Mouse (Mus musculus): Measurements from ENCODE around the gene 2410002F23Rik.
"Not testable (repeated sequence)": the region's sequence is repeated elsewhere in the genome, so short reads cannot be mapped to it uniquely, and the experiment has no call there.

Gene 2410002F23Rik

DNA sequence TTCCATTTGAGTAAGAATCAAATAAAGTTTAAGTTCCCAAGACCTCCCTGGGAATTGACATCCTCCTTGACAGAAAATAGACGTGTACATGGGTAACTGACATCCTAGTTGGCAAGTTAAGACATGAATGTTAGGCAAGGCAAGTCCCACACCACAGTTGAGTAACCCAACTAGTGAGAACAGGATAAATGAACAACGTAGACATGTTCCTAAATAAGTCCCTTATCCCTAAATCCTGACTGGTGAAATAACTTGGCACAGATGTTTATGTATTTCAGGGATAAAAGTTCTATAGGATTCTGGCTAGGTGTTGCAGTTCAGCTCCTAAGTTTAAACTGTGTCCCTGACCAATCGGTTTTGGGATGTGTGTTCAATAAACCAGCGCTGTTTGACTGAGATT is 44.5 kb downstream of the 2410002F23Rik start:
- H3K36me3 ChIP-seq (ENCODE audit: insufficient read depth, low read length) = 0 out of 2 replicates have a peak, but pooled peaks cover 4% of the 10 kb centered on the region
- 0 out of 2 replicates have a peak, but pooled peaks cover 8% of the 10 kb centered on the region for H3K4me1 ChIP-seq (replicated peaks; ENCODE audit: low read depth, low read length)
- TF ChIP-seq POU5F1 (IDR thresholded peaks at IDR 0.05; ENCODE audit: borderline replicate concordance, low read length) = no peak
- no peak for TF ChIP-seq CTCF (conservative IDR thresholded peaks at IDR 0.05; ENCODE audit: low read length)
- TF ChIP-seq NANOG (IDR thresholded peaks at IDR 0.05; ENCODE audit: borderline replicate concordance, low read length) = no peak
- H3K4me3 ChIP-seq (replicated peaks; ENCODE audit: low read length) = no peak overlapping the region
- no peaks in the 10 kb centered on the region for H3K27me3 ChIP-seq (ENCODE audit: insufficient read depth, low read length)
- peaks cover 48% of the 10 kb centered on the region for H3K9me3 ChIP-seq (ENCODE audit: low read length)

DNA sequence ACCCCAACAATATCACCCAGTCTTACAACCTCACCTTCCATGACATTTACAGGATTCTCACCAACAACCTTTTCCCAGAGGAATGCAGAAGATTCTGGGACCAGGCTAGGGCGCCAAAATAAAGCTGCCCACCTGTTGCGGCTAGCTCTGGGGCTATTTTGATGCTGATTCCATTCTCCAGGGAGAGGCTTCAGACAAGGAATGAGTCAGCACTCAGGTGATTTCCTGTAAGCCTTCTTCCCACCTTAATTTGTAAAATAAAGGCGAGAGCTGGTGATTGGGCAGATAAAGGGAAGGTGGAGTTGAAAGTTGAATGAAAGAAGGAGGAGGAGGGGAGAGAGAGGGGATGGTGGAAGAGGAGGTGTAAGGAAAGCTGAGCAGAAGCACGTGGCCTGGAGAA is 44.9 kb downstream of the 2410002F23Rik start:
- Histone ChIP-seq H3K4me1 (replicated peaks; ENCODE audit: low read depth, low read length) (0 out of 2 replicates have a peak, but pooled peaks cover 7% of the 10 kb centered on the region), H3K9me3 (ENCODE audit: low read length) (peaks cover 53% of the 10 kb centered on the region), H3K36me3 (ENCODE audit: insufficient read depth, low read length) (0 out of 2 replicates have a peak, but pooled peaks cover 4% of the 10 kb centered on the region), H3K4me3 (replicated peaks; ENCODE audit: low read length) (no peak overlapping the region), H3K27me3 (ENCODE audit: insufficient read depth, low read length) (no peaks in the 10 kb centered on the region)
- TF ChIP-seq NANOG (IDR thresholded peaks at IDR 0.05; ENCODE audit: borderline replicate concordance, low read length) (no peak), CTCF (conservative IDR thresholded peaks at IDR 0.05; ENCODE audit: low read length) (no peak), POU5F1 (IDR thresholded peaks at IDR 0.05; ENCODE audit: borderline replicate concordance, low read length) (no peak)

DNA sequence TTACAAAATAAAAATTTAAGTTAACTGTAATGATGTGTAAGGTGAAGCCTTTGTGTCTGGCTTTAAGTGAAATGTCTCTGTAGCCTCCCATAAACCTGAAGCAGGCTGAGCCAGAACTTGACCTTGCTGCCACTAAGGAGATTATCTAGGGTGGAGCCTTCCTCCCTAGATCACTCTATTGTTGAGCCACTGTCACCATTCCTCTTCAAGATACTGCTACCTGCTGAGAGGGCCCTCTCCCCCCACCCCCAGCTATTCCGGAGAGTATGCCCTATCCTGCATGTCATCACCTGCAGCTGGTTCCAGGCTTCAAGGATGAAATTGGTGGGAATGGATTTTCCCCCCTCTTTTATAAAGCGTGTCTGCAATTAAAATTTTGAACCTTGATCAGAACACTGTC is 51.0 kb downstream of the 2410002F23Rik start:
- H3K4me3 ChIP-seq (replicated peaks; ENCODE audit: low read length); H3K36me3 ChIP-seq (ENCODE audit: insufficient read depth, low read length); H3K27me3 ChIP-seq (ENCODE audit: insufficient read depth, low read length): not testable (repeated sequence)
- peaks cover 21% of the 10 kb centered on the region for H3K4me1 ChIP-seq (replicated peaks; ENCODE audit: low read depth, low read length)
- peaks cover 42% of the 10 kb centered on the region for H3K9me3 ChIP-seq (ENCODE audit: low read length)
